Mouse (Mus musculus): Measurements from ENCODE around the gene Efcab1.

- TF ChIP-seq CTCF (IDR thresholded peaks at IDR 0.05) (no peak), POLR2A (IDR thresholded peaks at IDR 0.05; ENCODE audit: insufficient read depth, low read depth, low read length) (no peak), EP300 (IDR thresholded peaks at IDR 0.05; ENCODE audit: insufficient read depth, low read depth, low read length) (no peak)
These were observed 33.1 kb downstream of the Efcab1 start for GRCm38 (mm10) chr16:14939552-14939951.

Data from heart, adult 2 months (tissue).